Mouse (Mus musculus) neural tube, embryonic 12.5 days (tissue): ENCODE measurements around the gene Zfp13. TPM values are rescaled to one million over a fixed set of nuclear protein-coding genes. Genes with fewer than 3 reads are reported as not detected.

ENCODE experiments used
- ATAC-seq: fragments of 200-750 bp; cut with Nextera tagmentation; 2 replicates; pipeline ENCODE4 v1.8.0; 2017; ENCODE audit warnings: low read depth, mild to moderate bottlenecking, moderate TSS enrichment, moderate library complexity; ENCODE audit not compliant: low FRiP score
- H3K27ac ChIP-seq: fragments of 300-500 bp; sonication (generic); 2 replicates; pipeline ENCODE4 v1.5.1; 2016
- H3K27me3 ChIP-seq: fragments of 300-500 bp; sonication (generic); replicated peaks from 2 replicates; pipeline ENCODE4 v1.6.1; 2016; ENCODE audit warnings: mild to moderate bottlenecking
- H3K36me3 ChIP-seq: fragments of 300-500 bp; sonication (generic); 2 replicates; pipeline ENCODE4 v1.6.1; 2016; ENCODE audit warnings: mild to moderate bottlenecking
- H3K4me1 ChIP-seq: fragments of 300-500 bp; sonication (generic); 2 replicates; pipeline ENCODE4 v1.6.1; 2016
- H3K4me2 ChIP-seq: fragments of 300-500 bp; sonication (generic); replicated peaks from 2 replicates; pipeline ENCODE4 v1.6.1; 2016; ENCODE audit warnings: mild to moderate bottlenecking
- H3K4me3 ChIP-seq: fragments of 300-500 bp; sonication (generic); 2 replicates; pipeline ENCODE4 v1.5.1; 2016
- H3K9ac ChIP-seq: fragments of 300-500 bp; sonication (generic); 2 replicates; pipeline ENCODE4 v1.6.1; 2016; ENCODE audit warnings: mild to moderate bottlenecking
- H3K9me3 ChIP-seq: fragments of 300-500 bp; sonication (generic); 2 replicates; pipeline ENCODE4 v1.6.1; 2016; ENCODE audit warnings: mild to moderate bottlenecking
- WGBS: fragments of 180-500 bp; shearing (Covaris S2); methylation state at CpG from one replicate; pipeline ENCODE4 v1.1.7; 2016; 5-methylcytosine and 5-hydroxymethylcytosine counted together
- polyA plus RNA-seq: library from polyadenylated mRNA; unstranded; fragments of >200 nt; fragmentation: Nextera tagmentation; extraction: Ambion mirVana; gene quantifications from 2 replicates; pipeline ENCODE4 v1.2.1, GENCODE M21; 2016

Gene Zfp13
- polyA plus RNA-seq, 1 experiment from 2014 or later = 23.8 TPM

DNA sequence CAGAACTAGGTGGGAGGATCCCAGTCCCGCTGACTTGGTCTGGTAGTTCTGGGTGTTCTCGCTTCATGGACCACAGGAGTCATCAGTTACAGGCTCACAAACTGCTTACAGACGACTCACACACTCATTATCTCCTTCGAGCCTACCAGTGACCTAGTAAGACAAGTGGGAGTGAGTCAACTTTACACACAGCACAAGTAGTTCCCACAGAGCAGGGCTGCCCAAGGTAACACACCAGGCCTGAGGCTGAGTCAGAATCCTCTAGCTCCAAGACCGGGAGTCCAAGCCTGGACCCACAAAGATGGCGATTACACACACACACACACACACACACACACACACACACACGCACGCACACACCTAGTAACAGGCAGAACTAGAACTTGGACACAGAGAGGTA is 14.5 kb downstream of the Zfp13 start:
- Histone ChIP-seq H3K4me1 (peaks cover 25% of the 10 kb centered on the region), H3K36me3 (peaks cover 22% of the 10 kb centered on the region), H3K9me3 (no peaks in the 10 kb centered on the region), H3K27me3 (no peaks in the 10 kb centered on the region), H3K9ac (no peak overlapping the region), H3K4me3 (peak overlapping the region; percentile 67), H3K4me2 (peak overlapping the region; percentile 91), H3K27ac (no peak overlapping the region)
- ATAC-seq = no peak
- WGBS = 87% methylated on average over 8 of the region's 8 CpGs

DNA sequence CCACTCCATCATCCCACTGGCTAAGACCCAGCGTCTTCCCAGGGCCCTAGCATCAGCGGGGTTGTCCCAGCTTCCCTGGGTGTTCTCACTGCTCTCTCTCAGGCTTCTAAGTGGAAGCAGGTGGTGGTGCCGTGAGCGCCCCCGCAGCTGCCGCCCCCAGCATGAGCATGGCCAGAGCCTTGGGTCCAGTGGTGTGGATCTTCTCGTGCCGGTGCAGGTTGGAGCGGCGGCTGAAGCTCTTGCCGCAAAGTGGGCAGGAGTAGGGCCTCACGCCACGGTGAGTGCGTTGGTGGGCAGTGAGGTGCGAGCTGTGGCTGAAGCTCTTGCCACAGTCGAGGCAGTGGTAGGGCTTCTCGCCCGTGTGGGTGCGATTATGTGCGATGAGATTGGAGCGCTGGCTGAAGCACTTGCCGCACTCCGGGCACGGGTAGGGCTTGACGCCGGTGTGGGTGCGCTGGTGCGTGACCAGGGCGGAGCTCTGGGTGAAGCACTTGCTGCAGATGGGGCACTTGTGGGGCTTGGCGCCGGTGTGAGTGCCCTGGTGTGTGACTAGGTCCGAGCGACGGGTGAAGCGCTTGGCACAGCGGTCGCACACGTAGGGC is 23.2 kb downstream of the Zfp13 start:
- no peaks in the 10 kb centered on the region for H3K27me3 ChIP-seq
- 95% methylated on average over 38 of the region's 38 CpGs for WGBS
- H3K36me3 ChIP-seq = peaks cover 74% of the 10 kb centered on the region

DNA sequence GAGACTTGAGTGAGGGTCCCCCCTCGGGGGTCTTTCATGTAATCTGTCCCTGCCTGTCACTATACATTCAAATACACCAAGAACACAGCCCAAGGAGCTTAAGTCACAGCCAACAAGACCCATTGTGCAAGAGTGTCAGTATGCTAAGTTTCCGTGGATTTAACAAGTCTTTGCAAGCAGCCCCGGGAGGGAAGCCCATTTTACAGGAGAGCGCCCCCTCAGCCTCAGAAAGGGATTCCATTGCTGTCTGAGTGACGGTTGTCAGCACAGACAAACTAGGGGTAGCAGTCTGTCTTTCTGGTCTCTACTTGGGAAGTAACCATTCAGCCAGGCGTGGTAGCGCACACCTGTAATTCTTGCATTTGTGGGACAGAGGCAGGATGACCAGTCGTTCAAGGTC is 25.2 kb downstream of the Zfp13 start:
- Histone ChIP-seq H3K36me3 (peaks cover 55% of the 10 kb centered on the region), H3K4me2 (no peak overlapping the region), H3K9ac (no peak overlapping the region), H3K27me3 (no peaks in the 10 kb centered on the region), H3K4me3 (no peak overlapping the region), H3K27ac (no peak overlapping the region), H3K4me1 (no peaks in the 10 kb centered on the region), H3K9me3 (no peaks in the 10 kb centered on the region)
- ATAC-seq = no peak
- 94% methylated on average over 8 of the region's 8 CpGs for WGBS

More for the DNA sequence above, 23.2 kb downstream of the Zfp13 start:
- H3K9ac ChIP-seq = no peak overlapping the region
- H3K4me2 ChIP-seq = no peak overlapping the region
- H3K27ac ChIP-seq = no peak overlapping the region
- H3K4me3 ChIP-seq = no peak overlapping the region
- H3K9me3 ChIP-seq = no peaks in the 10 kb centered on the region
- no peaks in the 10 kb centered on the region for H3K4me1 ChIP-seq
- no peak; the same call in 1 of the 2 replicates for ATAC-seq

DNA sequence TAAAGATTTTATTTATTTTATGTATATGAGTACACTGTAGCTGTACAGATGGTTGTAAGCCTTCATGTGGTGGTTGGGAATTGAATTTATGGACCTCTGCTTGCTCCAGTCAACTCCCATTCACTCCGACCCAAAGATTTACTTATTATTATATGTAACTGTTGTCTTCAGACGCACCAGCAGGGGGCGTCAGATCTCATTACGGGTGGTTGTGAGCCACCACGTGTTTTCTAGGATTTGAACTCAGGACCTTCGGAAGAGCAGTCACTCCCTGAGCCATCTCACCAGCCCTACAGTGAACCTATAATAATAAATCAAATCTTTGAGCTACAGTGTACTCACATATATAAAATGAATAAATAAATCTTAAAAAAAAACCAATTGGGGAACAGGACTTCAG is 27.2 kb downstream of the Zfp13 start:
- no peak overlapping the region for H3K4me3 ChIP-seq
- no peaks in the 10 kb centered on the region for H3K9me3 ChIP-seq

DNA sequence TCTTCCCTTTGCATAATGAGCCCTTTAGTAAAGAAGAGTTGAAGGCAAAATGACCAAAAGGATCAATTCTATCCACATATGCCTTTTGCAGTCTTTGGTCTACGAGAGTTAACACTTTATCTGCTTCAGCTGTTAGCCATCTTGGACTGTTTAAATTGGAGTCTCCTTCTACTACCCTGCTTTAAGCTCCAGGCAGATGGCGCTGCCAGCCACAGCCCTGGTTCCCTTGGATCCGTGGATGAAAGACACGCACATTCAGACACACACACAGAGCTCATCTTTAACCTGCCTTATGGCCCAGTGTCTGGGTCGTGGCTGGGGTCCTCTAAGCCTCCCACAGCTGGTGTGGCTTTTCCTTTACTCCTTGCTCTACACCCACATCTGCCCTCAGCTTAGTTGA is 28.2 kb downstream of the Zfp13 start:
- Histone ChIP-seq H3K36me3 (peaks cover 29% of the 10 kb centered on the region), H3K27ac (no peak overlapping the region), H3K4me1 (no peaks in the 10 kb centered on the region), H3K4me3 (no peak overlapping the region), H3K27me3 (no peaks in the 10 kb centered on the region), H3K4me2 (no peak overlapping the region), H3K9ac (no peak overlapping the region), H3K9me3 (no peaks in the 10 kb centered on the region)
- WGBS = 31% methylated on average over 5 of the region's 5 CpGs
- ATAC-seq = no peak

More for the DNA sequence above, 27.2 kb downstream of the Zfp13 start:
- no peak overlapping the region for H3K9ac ChIP-seq
- H3K27ac ChIP-seq = no peak overlapping the region
- 79% methylated on average over 6 of the region's 6 CpGs for WGBS
- H3K4me1 ChIP-seq = no peaks in the 10 kb centered on the region
- no peak overlapping the region for H3K4me2 ChIP-seq
- no peaks in the 10 kb centered on the region for H3K27me3 ChIP-seq
- no peak for ATAC-seq
- peaks cover 39% of the 10 kb centered on the region for H3K36me3 ChIP-seq

DNA sequence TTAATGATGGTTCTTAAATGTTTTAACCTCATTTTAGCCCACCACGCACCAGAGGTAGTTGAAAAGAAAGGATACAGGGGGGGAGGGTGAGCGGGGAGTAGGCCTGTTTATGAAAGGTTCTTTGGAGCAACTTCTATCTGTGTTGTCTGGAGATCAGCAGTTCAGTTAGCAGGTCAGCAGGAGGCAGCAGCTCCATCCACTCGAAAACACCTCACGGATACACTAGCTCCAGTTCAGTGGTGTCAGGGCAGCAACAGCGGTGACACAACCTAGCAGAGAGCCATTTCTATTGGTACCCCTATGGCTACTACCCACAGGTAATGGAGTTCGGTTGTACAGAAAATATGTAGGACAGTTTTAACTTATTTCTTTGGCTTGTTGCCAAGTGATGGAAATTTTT is 29.3 kb downstream of the Zfp13 start:
- H3K9ac ChIP-seq = no peak overlapping the region
- peaks cover 18% of the 10 kb centered on the region for H3K36me3 ChIP-seq
- no peaks in the 10 kb centered on the region for H3K9me3 ChIP-seq
- H3K4me1 ChIP-seq = peaks cover under 1% of the 10 kb centered on the region
- H3K27ac ChIP-seq = no peak overlapping the region
- H3K27me3 ChIP-seq = no peaks in the 10 kb centered on the region
- WGBS = 49% methylated on average over 6 of the region's 6 CpGs
- no peak overlapping the region for H3K4me2 ChIP-seq
- no peak for ATAC-seq
- H3K4me3 ChIP-seq = no peak overlapping the region

DNA sequence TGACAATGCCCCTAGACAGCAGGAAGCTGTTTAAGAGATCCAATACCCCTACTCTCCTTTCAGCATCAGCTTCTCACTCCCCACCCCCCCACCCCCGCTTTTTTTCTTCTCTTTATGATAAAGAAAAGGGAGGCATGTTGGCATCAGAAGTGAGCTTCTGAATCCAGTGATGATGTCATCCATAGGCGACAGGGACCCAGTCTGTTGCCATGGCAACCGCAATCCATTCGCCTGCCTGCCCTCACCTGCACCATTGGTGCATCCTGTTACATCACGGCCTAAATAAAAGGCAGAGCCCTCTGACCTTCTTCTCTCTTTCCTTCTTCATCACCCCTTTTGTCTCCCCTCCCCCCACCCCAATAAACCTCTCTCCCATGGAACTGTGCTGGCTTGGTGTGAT is 30.9 kb downstream of the Zfp13 start:
- H3K9me3 ChIP-seq = no peaks in the 10 kb centered on the region
- ATAC-seq = no peak
- H3K36me3 ChIP-seq = 0 out of 2 replicates have a peak, but pooled peaks cover 3% of the 10 kb centered on the region
- H3K27me3 ChIP-seq = no peaks in the 10 kb centered on the region
- no peak overlapping the region for H3K27ac ChIP-seq
- WGBS = 39% methylated on average over 5 of the region's 5 CpGs
- no peak overlapping the region for H3K4me2 ChIP-seq
- H3K9ac ChIP-seq = no peak overlapping the region
- no peak overlapping the region for H3K4me3 ChIP-seq
- H3K4me1 ChIP-seq = peaks cover 5% of the 10 kb centered on the region

DNA sequence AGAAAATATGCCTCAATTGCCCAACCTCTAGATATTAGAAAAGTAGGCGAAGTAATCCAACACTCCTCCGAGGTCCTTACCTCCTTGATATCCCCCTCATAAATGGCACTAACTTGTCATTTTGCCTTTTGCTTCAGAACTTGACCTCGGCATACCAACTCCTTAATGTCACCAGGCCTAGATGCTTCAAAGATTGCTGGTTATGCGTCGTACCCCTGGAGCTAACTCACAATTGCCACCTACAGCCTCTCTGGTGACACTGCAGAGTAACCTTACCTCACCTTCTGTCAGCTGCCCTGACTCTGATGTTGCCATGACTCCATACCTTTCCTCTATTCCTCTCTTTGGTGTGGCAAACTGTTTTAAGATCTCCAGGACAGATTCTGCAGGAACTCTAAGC is 32.5 kb downstream of the Zfp13 start:
- 63% methylated on average over 5 of the region's 5 CpGs for WGBS
- H3K9ac ChIP-seq = no peak overlapping the region
- no peaks in the 10 kb centered on the region for H3K36me3 ChIP-seq
- no peaks in the 10 kb centered on the region for H3K27me3 ChIP-seq
- no peak overlapping the region for H3K27ac ChIP-seq
- no peak for ATAC-seq
- H3K9me3 ChIP-seq = no peaks in the 10 kb centered on the region
- H3K4me1 ChIP-seq = peaks cover 5% of the 10 kb centered on the region
- H3K4me3 ChIP-seq = no peak overlapping the region
- no peak overlapping the region for H3K4me2 ChIP-seq

DNA sequence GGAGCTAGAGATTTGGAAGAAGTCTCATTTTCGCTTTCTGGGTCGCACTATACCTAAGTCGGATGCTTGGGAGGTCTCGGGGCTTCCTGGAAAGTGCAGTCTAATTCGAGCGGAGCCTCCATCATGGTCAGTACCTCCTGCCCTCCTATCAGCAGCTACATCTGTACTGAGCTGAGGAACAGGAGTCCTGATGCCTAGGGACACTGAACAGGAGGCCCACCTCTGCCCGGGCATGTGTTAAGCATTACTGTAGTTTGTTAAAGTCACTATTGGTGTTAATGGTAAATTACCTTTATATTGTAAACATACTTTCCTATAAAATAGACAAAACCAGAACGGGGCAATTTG is 34.9 kb downstream of the Zfp13 start:
- Histone ChIP-seq H3K9me3 (no peaks in the 10 kb centered on the region), H3K36me3 (peaks cover 22% of the 10 kb centered on the region), H3K27ac (no peak overlapping the region; the same call in 1 of the 2 replicates), H3K27me3 (no peaks in the 10 kb centered on the region), H3K4me1 (peaks cover 5% of the 10 kb centered on the region), H3K9ac (peak overlapping the region; percentile 81), H3K4me3 (peak overlapping the region; percentile 76), H3K4me2 (peak overlapping the region; percentile 63)
- peak; percentile 85 for ATAC-seq
- WGBS = 1% methylated on average over 8 of the region's 8 CpGs

DNA sequence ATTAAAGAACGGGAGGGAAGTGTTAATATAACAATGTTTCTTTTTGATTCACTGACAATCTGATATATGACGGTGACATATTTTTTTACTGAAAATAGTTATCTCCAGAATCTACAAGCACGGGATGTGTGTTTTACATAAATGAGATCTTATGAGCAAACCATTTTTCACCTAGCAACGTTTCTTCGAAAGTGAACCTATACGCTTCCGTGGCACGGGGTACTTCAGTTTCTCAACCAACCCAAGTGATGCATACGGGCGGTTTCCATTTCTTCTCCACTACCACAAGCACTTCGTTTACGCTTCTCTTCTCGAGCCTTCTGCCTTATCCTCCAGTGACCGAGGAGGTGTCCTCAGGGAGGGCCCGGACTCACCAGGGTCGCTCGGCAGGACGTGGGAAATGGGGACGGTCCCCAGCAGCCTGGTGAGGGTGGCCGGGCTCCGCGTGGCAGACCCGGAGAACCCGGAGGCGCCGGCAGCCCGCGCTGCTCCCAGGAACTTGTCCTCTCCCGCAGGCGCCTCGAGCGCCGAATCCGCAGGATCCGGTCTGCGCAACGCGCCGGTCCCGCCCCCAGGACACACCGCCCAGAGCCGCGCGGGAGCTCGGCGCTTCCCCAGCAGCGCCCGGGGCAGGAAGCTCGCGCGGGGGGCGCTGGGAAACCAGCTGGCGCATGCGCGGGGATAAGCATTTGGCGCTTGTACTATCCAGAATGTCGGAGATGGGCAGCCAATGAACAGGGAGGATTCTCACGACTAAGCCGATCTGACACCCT is 35.5 kb downstream of the Zfp13 start, which contains the start of gene Zfp213:
Gene Zfp213, minus strand, starts transcription at position 644 of the 773 bp plus-strand sequence.
- Histone ChIP-seq H3K4me2 (peak within 1 kb of the TSS; percentile 63), H3K9me3 (no peaks in the 10 kb centered on the region), H3K36me3 (peaks cover 28% of the 10 kb centered on the region), H3K4me3 (peak within 1 kb of the TSS; percentile 76), H3K4me1 (peaks cover 5% of the 10 kb centered on the region), H3K27me3 (no peaks in the 10 kb centered on the region), H3K9ac (peak within 1 kb of the TSS; percentile 81), H3K27ac (peak within 1 kb of the TSS; percentile 76)
- peak; percentile 95 for ATAC-seq
- under 1% methylated on average over 59 of the region's 59 CpGs for WGBS

DNA sequence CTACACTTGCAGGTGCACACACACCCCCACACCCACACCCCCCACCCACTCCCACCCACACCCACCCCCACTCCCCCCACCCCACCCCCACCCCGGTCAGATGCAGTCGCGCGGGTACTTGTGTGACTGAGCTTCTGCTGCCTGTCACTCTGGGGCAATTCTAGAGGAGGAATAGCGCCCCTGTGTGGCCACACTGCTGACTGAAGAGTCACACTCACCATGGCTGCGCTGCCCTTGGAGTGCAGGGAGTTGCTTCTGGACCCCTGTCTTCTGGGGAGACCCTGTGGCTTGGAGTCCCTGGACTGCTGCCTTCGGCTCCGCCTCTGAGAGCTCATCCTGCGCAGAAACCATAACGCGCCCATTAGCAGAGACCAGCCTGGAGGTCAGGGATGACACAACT is 39.5 kb downstream of the Zfp13 start:
- ATAC-seq = no peak
- peaks cover 66% of the 10 kb centered on the region for H3K36me3 ChIP-seq
- WGBS = 55% methylated on average over 11 of the region's 11 CpGs

DNA sequence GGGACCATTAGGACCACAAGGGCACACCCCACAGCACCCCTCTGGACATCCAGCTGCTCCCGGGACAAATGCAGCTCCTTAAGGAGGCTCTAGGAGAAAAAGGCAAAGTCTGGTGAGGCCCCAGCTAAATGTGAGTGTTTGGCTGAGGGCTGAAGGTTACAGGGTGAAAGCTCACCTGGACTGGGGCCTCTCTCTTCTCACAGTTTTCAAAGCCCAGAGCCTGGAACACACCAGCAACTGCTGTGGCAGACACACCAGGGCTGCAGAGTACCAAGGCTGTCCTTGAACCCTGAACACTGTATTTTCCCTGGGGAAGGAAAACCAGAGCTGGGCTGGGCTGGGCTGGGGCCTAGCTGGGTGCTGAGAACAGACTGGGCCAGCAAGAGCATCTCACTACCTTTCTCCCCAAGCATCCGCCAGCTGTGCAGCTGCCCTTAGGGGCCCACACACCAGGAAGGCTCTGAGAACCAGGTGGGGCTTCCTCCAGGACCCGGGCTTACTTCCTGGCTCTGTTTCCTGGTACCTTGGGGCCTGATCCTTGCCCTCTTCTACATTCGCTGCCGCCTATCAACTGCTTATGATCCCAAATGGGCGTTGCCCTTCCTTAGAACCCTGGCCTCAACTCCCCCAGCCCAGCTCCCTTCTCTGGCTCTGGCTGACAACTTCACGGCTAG is 43.9 kb downstream of the Zfp13 start:
- peaks cover 3% of the 10 kb centered on the region for H3K4me1 ChIP-seq
- H3K9me3 ChIP-seq = no peaks in the 10 kb centered on the region
- no peak overlapping the region for H3K27ac ChIP-seq
- 85% methylated on average over 7 of the region's 7 CpGs for WGBS
- H3K4me2 ChIP-seq = no peak overlapping the region
- H3K36me3 ChIP-seq = peaks cover 54% of the 10 kb centered on the region
- no peak overlapping the region for H3K9ac ChIP-seq
- no peak for ATAC-seq
- no peaks in the 10 kb centered on the region for H3K27me3 ChIP-seq
- H3K4me3 ChIP-seq = no peak overlapping the region

More for the DNA sequence above, 39.5 kb downstream of the Zfp13 start:
- no peak overlapping the region for H3K9ac ChIP-seq
- no peak overlapping the region for H3K4me2 ChIP-seq
- no peak overlapping the region for H3K27ac ChIP-seq
- H3K9me3 ChIP-seq = no peaks in the 10 kb centered on the region
- no peak overlapping the region for H3K4me3 ChIP-seq
- H3K27me3 ChIP-seq = no peaks in the 10 kb centered on the region
- H3K4me1 ChIP-seq = peaks cover 2% of the 10 kb centered on the region
